Mouse (Mus musculus) forebrain, embryonic 16.5 days (tissue): ENCODE measurements around the gene Mtfr1l. TPM values are rescaled to one million over a fixed set of nuclear protein-coding genes. Genes with fewer than 3 reads are reported as not detected.
A peak's percentile ranks its signal among the peaks of the same experiment; 100 is the strongest.

Experiments used
- ATAC-seq: fragments of 200-750 bp; cut with Nextera tagmentation; 2 replicates; pipeline ENCODE4 v1.8.0; 2017; ENCODE audit warnings: mild to moderate bottlenecking, moderate library complexity
- H3K27ac ChIP-seq: fragments of 300-500 bp; sonication (generic); 2 replicates; pipeline ENCODE4 v1.5.1; 2014; ENCODE audit warnings: low read length, control low read depth
- H3K27me3 ChIP-seq: fragments of 300-500 bp; sonication (generic); replicated peaks from 2 replicates; pipeline ENCODE4 v1.6.1; 2014; ENCODE audit warnings: low read length; ENCODE audit not compliant: control insufficient read depth, insufficient read depth
- H3K36me3 ChIP-seq: fragments of 300-500 bp; sonication (generic); 2 replicates; pipeline ENCODE4 v1.6.1; 2014; ENCODE audit not compliant: control insufficient read depth, insufficient read depth
- H3K4me1 ChIP-seq: fragments of 300-500 bp; sonication (generic); replicated peaks from 2 replicates; pipeline ENCODE4 v1.6.1; 2014; ENCODE audit warnings: low read length; ENCODE audit not compliant: control insufficient read depth, insufficient read depth
- H3K4me2 ChIP-seq: fragments of 300-500 bp; sonication (generic); 2 replicates; pipeline ENCODE4 v1.6.1; 2014; ENCODE audit warnings: mild to moderate bottlenecking, low read length, control low read depth
- H3K4me3 ChIP-seq: fragments of 300-500 bp; sonication (generic); replicated peaks from 2 replicates; pipeline ENCODE4 v1.5.1; 2014; ENCODE audit warnings: mild to moderate bottlenecking, low read length, control low read depth
- H3K9ac ChIP-seq: fragments of 300-500 bp; sonication (generic); replicated peaks from 2 replicates; pipeline ENCODE4 v1.6.1; 2014; ENCODE audit warnings: low read depth, low read length, control low read depth
- H3K9me3 ChIP-seq: fragments of 300-500 bp; sonication (generic); 2 replicates; pipeline ENCODE4 v1.6.1; 2016; ENCODE audit warnings: low read length; ENCODE audit not compliant: control insufficient read depth
- WGBS: fragments of 180-500 bp; shearing (Covaris S2); extraction: QIAGEN DNeasy Blood & Tissue Kit; methylation state at CpG from one replicate; pipeline ENCODE4 v1.1.7; 2014; 5-methylcytosine and 5-hydroxymethylcytosine counted together
- polyA plus RNA-seq: library from polyadenylated mRNA; unstranded; fragments of >200 nt; fragmentation: Nextera tagmentation; extraction: Ambion mirVana; gene quantifications from 2 replicates; pipeline ENCODE4 v1.2.1, GENCODE M21; 2015

Gene Mtfr1l
- polyA plus RNA-seq, 1 experiment from 2014 or later: 166 TPM

- no peak for ATAC-seq
- peaks cover 14% of the 10 kb centered on the region for H3K4me1 ChIP-seq
- no peaks in the 10 kb centered on the region for H3K9me3 ChIP-seq
- no peak overlapping the region for H3K9ac ChIP-seq
- WGBS: 90% methylated on average over 24 of the region's 24 CpGs
- H3K36me3 ChIP-seq: no peaks in the 10 kb centered on the region
- H3K27ac ChIP-seq: no peak overlapping the region
- H3K27me3 ChIP-seq: no peaks in the 10 kb centered on the region
- no peak overlapping the region for H3K4me3 ChIP-seq
- no peak overlapping the region for H3K4me2 ChIP-seq
These were observed 37.5 kb upstream of the Mtfr1l start for GRCm38 (mm10) chr4:134572449-134573300.

GRCm38 (mm10) chr4:134570704-134571451 lies 35.7 kb upstream of the Mtfr1l start:
- Histone ChIP-seq H3K4me2 (no peak overlapping the region), H3K4me1 (peaks cover 18% of the 10 kb centered on the region), H3K9ac (no peak overlapping the region), H3K27me3 (no peaks in the 10 kb centered on the region), H3K9me3 (no peaks in the 10 kb centered on the region), H3K27ac (peak overlapping the region; percentile 13), H3K36me3 (no peaks in the 10 kb centered on the region), H3K4me3 (no peak overlapping the region)
- 51% methylated on average over 14 of the region's 14 CpGs for WGBS
- ATAC-seq: peak; percentile 26; the same call in 1 of the 2 replicates

- no peaks in the 10 kb centered on the region for H3K9me3 ChIP-seq
- no peaks in the 10 kb centered on the region for H3K27me3 ChIP-seq
- H3K4me1 ChIP-seq: peaks cover 18% of the 10 kb centered on the region
- H3K36me3 ChIP-seq: no peaks in the 10 kb centered on the region
- ATAC-seq: no peak
- no peak overlapping the region for H3K27ac ChIP-seq
- H3K4me2 ChIP-seq: no peak overlapping the region
- 82% methylated on average over 8 of the region's 8 CpGs for WGBS
- H3K9ac ChIP-seq: no peak overlapping the region
- no peak overlapping the region for H3K4me3 ChIP-seq
These were observed 34.6 kb upstream of the Mtfr1l start for GRCm38 (mm10) chr4:134569831-134570230.

GRCm38 (mm10) chr4:134569205-134569604 lies 34.0 kb upstream of the Mtfr1l start:
- H3K4me1 ChIP-seq: peaks cover 18% of the 10 kb centered on the region
- WGBS: 72% methylated on average over 6 of the region's 6 CpGs
- no peaks in the 10 kb centered on the region for H3K36me3 ChIP-seq
- no peak overlapping the region for H3K9ac ChIP-seq
- H3K4me3 ChIP-seq: no peak overlapping the region
- H3K9me3 ChIP-seq: no peaks in the 10 kb centered on the region
- H3K4me2 ChIP-seq: no peak overlapping the region
- H3K27me3 ChIP-seq: no peaks in the 10 kb centered on the region
- H3K27ac ChIP-seq: no peak overlapping the region
- no peak for ATAC-seq

GRCm38 (mm10) chr4:134567377-134568226 lies 32.4 kb upstream of the Mtfr1l start:
- WGBS: 11% methylated on average over 19 of the region's 19 CpGs
- no peaks in the 10 kb centered on the region for H3K27me3 ChIP-seq
- ATAC-seq: peak; percentile 79
- H3K4me3 ChIP-seq: no peak overlapping the region
- H3K9me3 ChIP-seq: no peaks in the 10 kb centered on the region
- H3K9ac ChIP-seq: peak overlapping the region; percentile 32
- H3K4me2 ChIP-seq: no peak overlapping the region
- H3K4me1 ChIP-seq: peaks cover 18% of the 10 kb centered on the region
- no peaks in the 10 kb centered on the region for H3K36me3 ChIP-seq
- peak overlapping the region; percentile 39; the same call in 1 of the 2 replicates for H3K27ac ChIP-seq

- no peak overlapping the region for H3K9ac ChIP-seq
These were observed 28.9 kb upstream of the Mtfr1l start for GRCm38 (mm10) chr4:134564093-134564492.

GRCm38 (mm10) chr4:134563624-134564023 lies 28.4 kb upstream of the Mtfr1l start:
- Histone ChIP-seq H3K4me1 (peaks cover 10% of the 10 kb centered on the region), H3K27me3 (no peaks in the 10 kb centered on the region), H3K9me3 (no peaks in the 10 kb centered on the region), H3K4me2 (no peak overlapping the region), H3K36me3 (no peaks in the 10 kb centered on the region), H3K27ac (no peak overlapping the region), H3K9ac (no peak overlapping the region), H3K4me3 (no peak overlapping the region)
- 91% methylated on average over 16 of the region's 16 CpGs for WGBS
- no peak for ATAC-seq

More at GRCm38 (mm10) chr4:134564093-134564492, 28.9 kb upstream of the Mtfr1l start:
- 90% methylated on average over 6 of the region's 6 CpGs for WGBS
- no peaks in the 10 kb centered on the region for H3K27me3 ChIP-seq
- H3K27ac ChIP-seq: no peak overlapping the region
- no peaks in the 10 kb centered on the region for H3K36me3 ChIP-seq
- no peaks in the 10 kb centered on the region for H3K9me3 ChIP-seq
- H3K4me2 ChIP-seq: no peak overlapping the region
- H3K4me3 ChIP-seq: no peak overlapping the region
- ATAC-seq: no peak
- peaks cover 10% of the 10 kb centered on the region for H3K4me1 ChIP-seq

- Histone ChIP-seq H3K4me1 (peaks cover 3% of the 10 kb centered on the region; the same call in 1 of the 2 replicates), H3K27me3 (no peaks in the 10 kb centered on the region), H3K27ac (no peak overlapping the region), H3K9me3 (no peaks in the 10 kb centered on the region), H3K4me2 (no peak overlapping the region), H3K9ac (no peak overlapping the region), H3K36me3 (no peaks in the 10 kb centered on the region), H3K4me3 (no peak overlapping the region)
- ATAC-seq: no peak
- WGBS: 75% methylated on average over 2 of the region's 2 CpGs
These were observed 26.8 kb upstream of the Mtfr1l start for GRCm38 (mm10) chr4:134562014-134562413.

- WGBS: 85% methylated on average over 8 of the region's 8 CpGs
- no peak overlapping the region for H3K9ac ChIP-seq
- no peak overlapping the region for H3K4me3 ChIP-seq
- H3K27ac ChIP-seq: no peak overlapping the region
- no peaks in the 10 kb centered on the region for H3K27me3 ChIP-seq
- peaks cover 3% of the 10 kb centered on the region; the same call in 1 of the 2 replicates for H3K4me1 ChIP-seq
- no peak overlapping the region for H3K4me2 ChIP-seq
- no peaks in the 10 kb centered on the region for H3K9me3 ChIP-seq
- no peaks in the 10 kb centered on the region for H3K36me3 ChIP-seq
- ATAC-seq: no peak
These were observed 25.5 kb upstream of the Mtfr1l start for GRCm38 (mm10) chr4:134560699-134561098.
